9 mouse cellular contexts compared by ENCODE assay signal in genomic region chr11:77953671-77954070, GRCm38 (mm10). TPM values are rescaled to one million over a fixed set of nuclear protein-coding genes. Genes with fewer than 3 reads are reported as not detected.
DNase-seq lines count a peak whose midpoint lies in the region; TF ChIP-seq lines count a peak whose summit lies in the region.
"Had no signal": no experiment of that assay in that cellular context is flagged by ENCODE, and none has a peak within 500 bp of the region (broad histone marks: within the 10 kb centered on the region; RNA-seq: fewer than 3 reads in every experiment).

No protein-coding gene starts in this region.

- no peak overlapping the region for H3K27ac ChIP-seq in CH12.LX (ENCODE audit: insufficient read depth, low read depth)
- H3K27ac ChIP-seq: macrophage had no signal

- no peak overlapping the region for H3K9ac ChIP-seq in CH12.LX (ENCODE audit: insufficient read depth, low read depth)

- in situ Hi-C loops in CH12.LX (cut with MboI; ENCODE audit: low pct_ligation_motif_present, low pct_unique_long_range_greater_than_20kb, low sequenced_read_pairs), result loop anchor here (5.0 kb wide), 1 partner anchor 126 kb away; no protein-coding TSS in a partner anchor

- H3K27me3 ChIP-seq in CH12.LX (replicated peaks), result peaks cover 57% of the 10 kb centered on the region

- no peak for TF ChIP-seq EP300 in CH12.LX (IDR thresholded peaks at IDR 0.05; ENCODE audit: low read length)

- DNase-seq in heart, postnatal 4 days, result peak; percentile 48
- DNase-seq in heart, postnatal 36 days, result no peak
- DNase-seq in CH12.LX (ENCODE audit: extremely low read depth), result peak; percentile 35
- DNase-seq in embryo, embryonic 9.5 days (ENCODE audit: extremely low spot score), result peak; percentile 54
- DNase-seq in lung, postnatal 14 days, result peak; percentile 27
- no peak for DNase-seq in right cerebral cortex, postnatal 36 days (ENCODE audit: low spot score in 2 of 2)
- no peak for DNase-seq in Muller cell, postnatal 12 days (ENCODE audit: inconsistent ontology term)
- no peak for DNase-seq in gastrocnemius, postnatal 4 days (ENCODE audit: low spot score in 2 of 2)

- no peak for TF ChIP-seq POLR2A in CH12.LX (IDR thresholded peaks at IDR 0.05; ENCODE audit: low read depth, low read length)

- peak; percentile 46 for TF ChIP-seq RAD21 in CH12.LX (IDR thresholded peaks at IDR 0.05; ENCODE audit: low read depth, low read length)

- no peak overlapping the region for H3K4me2 ChIP-seq in CH12.LX (ENCODE audit: insufficient read depth, low read depth, poor library complexity, severe bottlenecking)

- no peaks in the 10 kb centered on the region for H3K36me3 ChIP-seq in CH12.LX (replicated peaks in 1 of 2; ENCODE audit: control insufficient read depth in 1 of 2, insufficient read depth in 1 of 2, low read length in 1 of 2)

- dilution Hi-C loops in CH12.LX (cut with MboI; ENCODE audit: extremely low pct_ligation_motif_present, extremely low pct_unique_long_range_greater_than_20kb, low sequenced_read_pairs), result no loop called here

- H3K9me3 ChIP-seq in CH12.LX (replicated peaks; ENCODE audit: low read length), result peaks cover 7% of the 10 kb centered on the region

- peak; percentile 67 to 83 for TF ChIP-seq CTCF in CH12.LX (conservative IDR thresholded peaks at IDR 0.05 in 1 of 2, IDR thresholded peaks at IDR 0.05 in 1 of 2; ENCODE audit: low read depth in 2 of 2, low read length in 2 of 2)

- no peaks in the 10 kb centered on the region for H3K79me2 ChIP-seq in CH12.LX (replicated peaks; ENCODE audit: control insufficient read depth, extremely low read depth, insufficient read depth, poor library complexity, severe bottlenecking)

- 0 out of 4 replicates have a peak, but pooled peaks cover 0 to 3% of the 10 kb centered on the region in 2 experiments for H3K4me1 ChIP-seq in CH12.LX (ENCODE audit: control insufficient read depth in 1 of 2, insufficient read depth in 2 of 2)

- intact Hi-C loops in heart, postnatal 36 days (cut with DNase I), result no loop called here

- no peak overlapping the region for H3K4me3 ChIP-seq in CH12.LX (replicated peaks in 1 of 3; ENCODE audit: low read depth in 2 of 3, low read length in 2 of 3, poor library complexity in 1 of 3)

TF ChIP-seq in CH12.LX, 34 proteins besides CTCF, POLR2A, EP300 and RAD21:
- TF ChIP-seq MAFK (IDR thresholded peaks at IDR 0.05; ENCODE audit: insufficient replicate concordance, low read length), result no peak
- TF ChIP-seq NRF1 (IDR thresholded peaks at IDR 0.05; ENCODE audit: low read depth, low read length), result no peak
- no peak for TF ChIP-seq JUN (IDR thresholded peaks at IDR 0.05; ENCODE audit: insufficient read depth, low read depth, low read length)
- peak; percentile 33; the same call in 1 of the 2 replicates for TF ChIP-seq CHD2 (IDR thresholded peaks at IDR 0.05; ENCODE audit: low read length)
- TF ChIP-seq SMC3 (IDR thresholded peaks at IDR 0.05; ENCODE audit: low read depth, low read length), result peak; percentile 28; the same call in 1 of the 2 replicates
- TF ChIP-seq POLR2AphosphoS2 (IDR thresholded peaks at IDR 0.05; ENCODE audit: low read depth, low read length), result no peak
- TF ChIP-seq MYC (IDR thresholded peaks at IDR 0.05; ENCODE audit: low read depth, low read length), result no peak

RNA-seq across cellular contexts. Expression of gene Sez6, which starts 23.1 kb away (rescaled TPM):
- total RNA-seq in heart, postnatal 4 days (2021), result under 1 TPM; 0.14 to 0.19 TPM
- under 1 TPM; 0.16 to 0.44 TPM for total RNA-seq in heart, postnatal 36 days (2021)
- total RNA-seq in CH12.LX (2012; rRNA removed) (0.04 TPM in 1 of 2 replicates, not detected in the other), CH12.LX (2014; rRNA removed) (not detected in 2 replicates)
- polyA plus RNA-seq in CH12.LX (2012; ENCODE audit: insufficient read length, low read depth), result 0.45 TPM in 1 of 2 replicates, not detected in the other
- total RNA-seq in gastrocnemius, postnatal 4 days (2021), result 1 to 10 TPM in 1 of 2 experiments, under 1 TPM in 1; 0.21 to 1.0 TPM
- polyA plus RNA-seq: macrophage had no signal

RNA-seq across cellular contexts. Expression of gene Phf12, which starts 28.9 kb away (rescaled TPM):
- 10 to 100 TPM; 42.3 to 43.2 TPM for total RNA-seq in heart, postnatal 4 days (2021)
- total RNA-seq in heart, postnatal 36 days (2021), result 10 to 100 TPM; 23.2 to 31.5 TPM
- 28.4 and 30.5 TPM in 2 replicates for total RNA-seq in CH12.LX (2012; rRNA removed)
- 10.7 and 12.2 TPM in 2 replicates for total RNA-seq in CH12.LX (2014; rRNA removed)
- polyA plus RNA-seq in CH12.LX (2012; ENCODE audit: insufficient read length, low read depth), result 59.7 and 61.8 TPM in 2 replicates
- total RNA-seq in gastrocnemius, postnatal 4 days (2021), result 10 to 100 TPM; 35.4 to 39.9 TPM

RNA-seq across cellular contexts. Expression of gene Pipox, which starts 59.8 kb away (rescaled TPM):
- total RNA-seq in heart, postnatal 4 days (2021), result 1 to 10 TPM; 1.9 to 2.5 TPM
- total RNA-seq in heart, postnatal 36 days (2021), result under 1 TPM; 0.53 to 0.89 TPM
- 0.13 TPM in 1 of 2 replicates, not detected in the other for total RNA-seq in CH12.LX (2012; rRNA removed)
- total RNA-seq in CH12.LX (2014; rRNA removed), result 0.15 and 0.21 TPM in 2 replicates
- 0.36 and 0.37 TPM in 2 replicates for polyA plus RNA-seq in CH12.LX (2012; ENCODE audit: insufficient read length, low read depth)
- under 1 TPM; 0.34 to 0.57 TPM for total RNA-seq in gastrocnemius, postnatal 4 days (2021)
- polyA plus RNA-seq: macrophage had no signal

Comparison
In these comparisons a context has a peak if more than half of its experiments do, and no peak if none do; other contexts are left out.
1. DNase-seq: peak in heart, postnatal 4 days (single experiment), CH12.LX (single experiment), embryo, embryonic 9.5 days (single experiment) and lung, postnatal 14 days (single experiment); none in heart, postnatal 36 days (0 of 2), right cerebral cortex, postnatal 36 days (0 of 2), Muller cell, postnatal 12 days (single experiment) and gastrocnemius, postnatal 4 days (0 of 2).